Mouse (Mus musculus) forebrain, embryonic 11.5 days (tissue): Measurements from ENCODE around the gene Txlna. TPM values are rescaled to one million over a fixed set of nuclear protein-coding genes. Genes with fewer than 3 reads are reported as not detected.

ENCODE experiments used
- ATAC-seq: fragments of 200-750 bp; cut with Nextera tagmentation; replicated peaks from 2 replicates; pipeline ENCODE4 v1.8.0; 2017; ENCODE audit warnings: moderate TSS enrichment; ENCODE audit not compliant: low FRiP score
- DNase-seq: peaks from one replicate; pipeline ENCODE4 v3.0.0-alpha.2; 2017; ENCODE audit warnings: low spot score
- H3K27ac ChIP-seq: fragments of 300-500 bp; sonication (generic); 2 replicates; pipeline ENCODE4 v1.5.1; 2014; ENCODE audit warnings: low read depth, low read length
- H3K27me3 ChIP-seq: fragments of 300-500 bp; sonication (generic); 2 replicates; pipeline ENCODE4 v1.6.1; 2014; ENCODE audit warnings: mild to moderate bottlenecking, low read length, mixed read lengths; ENCODE audit not compliant: control insufficient read depth, insufficient read depth
- H3K36me3 ChIP-seq: fragments of 300-500 bp; sonication (generic); 2 replicates; pipeline ENCODE4 v1.6.1; 2014; ENCODE audit warnings: mild to moderate bottlenecking, low read length, moderate library complexity, mixed read lengths; ENCODE audit not compliant: control insufficient read depth, insufficient read depth
- H3K4me1 ChIP-seq: fragments of 300-500 bp; sonication (generic); replicated peaks from 2 replicates; pipeline ENCODE4 v1.6.1; 2014; ENCODE audit warnings: low read length, mixed read lengths; ENCODE audit not compliant: control insufficient read depth, insufficient read depth
- H3K4me2 ChIP-seq: fragments of 300-500 bp; sonication (generic); 2 replicates; pipeline ENCODE4 v1.6.1; 2014; ENCODE audit warnings: low read depth, mild to moderate bottlenecking, low read length, moderate library complexity, mixed read lengths; ENCODE audit not compliant: severe bottlenecking
- H3K4me3 ChIP-seq: fragments of 300-500 bp; sonication (generic); 2 replicates; pipeline ENCODE4 v1.5.1; 2014; ENCODE audit warnings: low read depth, low read length
- H3K9ac ChIP-seq: fragments of 300-500 bp; sonication (generic); 2 replicates; pipeline ENCODE4 v1.6.1; 2014; ENCODE audit warnings: low read length
- H3K9me3 ChIP-seq: fragments of 300-500 bp; sonication (generic); 2 replicates; pipeline ENCODE4 v1.6.1; 2016; ENCODE audit warnings: low read length, mixed read lengths; ENCODE audit not compliant: control insufficient read depth
- WGBS: fragments of 180-500 bp; shearing (Covaris S2); extraction: QIAGEN DNeasy Blood & Tissue Kit; methylation state at CpG from one replicate; pipeline ENCODE4 v1.1.7; 2014; 5-methylcytosine and 5-hydroxymethylcytosine counted together
- polyA plus RNA-seq: library from polyadenylated mRNA; unstranded; fragments of >200 nt; fragmentation: Nextera tagmentation; extraction: Ambion mirVana; gene quantifications from 2 replicates; pipeline ENCODE4 v1.2.1, GENCODE M21; 2014

Txlna gene
- polyA plus RNA-seq, 1 experiment from 2014 or later, result 115 TPM

- H3K9me3 ChIP-seq, result no peaks in the 10 kb centered on the region
- H3K9ac ChIP-seq, result no peak overlapping the region
- ATAC-seq (no peak), DNase-seq (no peak)
- H3K27ac ChIP-seq, result no peak overlapping the region
- H3K4me2 ChIP-seq, result no peak overlapping the region
- H3K4me3 ChIP-seq, result no peak overlapping the region
- WGBS, result 93% methylated on average over 3 of the region's 3 CpGs
- H3K36me3 ChIP-seq, result peaks cover 5% of the 10 kb centered on the region; the same call in 1 of the 2 replicates
- H3K27me3 ChIP-seq, result no peaks in the 10 kb centered on the region
- H3K4me1 ChIP-seq, result no peaks in the 10 kb centered on the region
These were observed 21.5 kb upstream of the Txlna start for GRCm38 (mm10) chr4:129662255-129662813.

GRCm38 (mm10) chr4:129661584-129661983 lies 20.7 kb upstream of the Txlna start:
- Histone ChIP-seq H3K27ac (no peak overlapping the region), H3K4me2 (no peak overlapping the region), H3K36me3 (peaks cover 5% of the 10 kb centered on the region; the same call in 1 of the 2 replicates), H3K4me3 (no peak overlapping the region), H3K4me1 (no peaks in the 10 kb centered on the region), H3K27me3 (no peaks in the 10 kb centered on the region), H3K9ac (no peak overlapping the region), H3K9me3 (no peaks in the 10 kb centered on the region)
- DNase-seq, result no peak
- no peak for ATAC-seq
- WGBS, result 92% methylated on average over 3 of the region's 3 CpGs

DNA sequence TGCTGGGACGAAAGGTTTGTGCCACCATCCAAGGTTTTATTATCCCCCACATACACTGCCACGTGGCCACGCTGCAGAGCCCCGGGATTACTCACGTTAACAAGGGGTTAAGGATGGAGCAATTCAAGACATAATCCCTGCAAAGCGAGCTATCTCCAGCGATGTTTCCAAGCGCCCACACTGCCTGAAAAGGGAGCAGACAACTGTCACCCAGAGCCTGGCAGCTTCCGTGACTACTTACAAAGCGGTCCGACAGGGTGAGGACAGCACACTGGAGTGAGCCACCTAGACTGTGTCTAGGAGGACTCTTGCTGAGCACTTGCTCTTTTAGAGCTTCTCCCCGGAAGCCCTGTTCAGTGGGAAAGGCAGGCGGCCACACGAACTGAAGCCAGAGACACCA lies 13.9 kb upstream of the Txlna start:
- no peak overlapping the region for H3K27ac ChIP-seq
- WGBS, result 90% methylated on average over 14 of the region's 14 CpGs

DNA sequence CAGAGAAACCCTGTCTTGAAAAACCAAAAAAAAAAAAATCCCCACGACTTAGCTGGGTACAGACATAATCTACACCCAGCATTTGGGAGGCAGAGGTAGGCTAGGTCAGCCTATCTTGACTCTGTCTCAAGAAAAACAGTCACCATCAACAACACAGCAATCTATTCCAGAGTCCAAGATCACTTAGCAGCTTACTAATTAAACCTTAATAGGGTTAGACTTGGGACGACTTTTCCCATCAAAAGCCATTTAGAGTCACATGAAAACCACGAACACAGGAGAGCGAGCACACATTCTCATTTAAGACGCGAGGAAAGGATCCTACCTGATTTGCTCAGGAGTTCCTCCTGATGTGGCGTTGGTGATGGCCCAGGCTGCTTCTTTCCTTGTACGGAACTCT lies 9.5 kb upstream of the Txlna start:
- H3K4me3 ChIP-seq, result no peak overlapping the region
- no peaks in the 10 kb centered on the region for H3K9me3 ChIP-seq
- no peak overlapping the region for H3K27ac ChIP-seq
- H3K36me3 ChIP-seq, result peaks cover 15% of the 10 kb centered on the region; the same call in 1 of the 2 replicates
- H3K4me2 ChIP-seq, result no peak overlapping the region
- no peak for DNase-seq
- no peaks in the 10 kb centered on the region for H3K4me1 ChIP-seq
- ATAC-seq, result no peak
- no peak overlapping the region for H3K9ac ChIP-seq
- H3K27me3 ChIP-seq, result no peaks in the 10 kb centered on the region
- WGBS, result 92% methylated on average over 8 of the region's 8 CpGs

More for the DNA sequence above, 13.9 kb upstream of the Txlna start:
- Histone ChIP-seq H3K4me2 (no peak overlapping the region), H3K9ac (no peak overlapping the region), H3K36me3 (peaks cover 13% of the 10 kb centered on the region; the same call in 1 of the 2 replicates), H3K9me3 (no peaks in the 10 kb centered on the region), H3K27me3 (no peaks in the 10 kb centered on the region), H3K4me3 (no peak overlapping the region), H3K4me1 (no peaks in the 10 kb centered on the region)
- DNase-seq, result no peak
- ATAC-seq, result no peak

DNA sequence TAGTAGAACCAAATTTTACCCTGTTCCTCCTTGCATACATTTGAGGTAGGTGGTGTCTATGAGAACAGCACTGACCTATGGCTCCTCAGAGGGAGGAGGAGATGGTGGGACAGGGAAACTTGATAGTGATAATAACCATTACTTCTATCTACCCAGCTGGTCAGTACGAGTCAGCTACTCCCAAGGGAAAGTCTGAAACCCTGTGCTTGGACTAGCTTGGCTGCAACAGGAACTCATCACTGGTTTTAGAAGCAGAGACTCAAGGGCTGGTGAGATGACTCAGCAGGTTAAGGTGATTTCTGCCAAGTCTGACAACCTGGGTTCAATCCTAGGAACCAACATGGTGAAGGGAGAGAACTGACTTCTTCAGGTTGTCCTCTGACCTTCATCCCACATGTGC lies 7.8 kb upstream of the Txlna start:
- DNase-seq (no peak), ATAC-seq (no peak)
- Histone ChIP-seq H3K4me2 (no peak overlapping the region), H3K27ac (no peak overlapping the region), H3K4me3 (no peak overlapping the region), H3K36me3 (peaks cover 12% of the 10 kb centered on the region; the same call in 1 of the 2 replicates), H3K9ac (no peak overlapping the region), H3K4me1 (no peaks in the 10 kb centered on the region), H3K9me3 (no peaks in the 10 kb centered on the region), H3K27me3 (no peaks in the 10 kb centered on the region)
- WGBS, result 83% methylated on average over 1 of the region's 1 CpGs

DNA sequence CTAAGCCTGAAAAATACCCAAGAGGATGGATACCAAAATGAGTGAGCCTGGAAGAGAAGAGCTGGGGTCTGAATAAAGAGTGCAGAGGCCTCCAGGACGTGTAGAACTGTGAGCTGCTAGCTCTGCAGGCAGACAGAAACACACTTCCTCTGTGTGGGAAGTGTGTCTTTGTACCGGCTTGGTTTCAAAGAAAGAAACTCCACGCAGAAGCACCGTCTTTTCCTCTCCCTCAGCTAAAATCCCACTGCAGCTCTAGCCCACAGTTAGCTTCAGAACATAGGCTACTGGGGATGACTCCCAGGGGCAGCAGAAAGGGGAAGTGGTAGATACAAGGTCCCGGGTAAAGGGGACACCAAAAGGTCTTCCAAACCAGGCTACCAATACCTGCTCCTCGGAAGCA lies 4.3 kb upstream of the Txlna start:
- no peak overlapping the region for H3K4me2 ChIP-seq
- H3K36me3 ChIP-seq, result peaks cover 6% of the 10 kb centered on the region; the same call in 1 of the 2 replicates
- H3K27me3 ChIP-seq, result no peaks in the 10 kb centered on the region
- no peak overlapping the region for H3K4me3 ChIP-seq
- H3K9me3 ChIP-seq, result no peaks in the 10 kb centered on the region
- no peak overlapping the region for H3K9ac ChIP-seq
- H3K4me1 ChIP-seq, result no peaks in the 10 kb centered on the region
- H3K27ac ChIP-seq, result no peak overlapping the region
- DNase-seq, result no peak
- ATAC-seq, result no peak
- 91% methylated on average over 6 of the region's 6 CpGs for WGBS

GRCm38 (mm10) chr4:129641756-129642155 lies 891 bp upstream of the Txlna start:
- Histone ChIP-seq H3K36me3 (peaks cover 11% of the 10 kb centered on the region; the same call in 1 of the 2 replicates), H3K4me1 (peaks cover 5% of the 10 kb centered on the region; the same call in 1 of the 2 replicates), H3K27me3 (no peaks in the 10 kb centered on the region), H3K9me3 (no peaks in the 10 kb centered on the region), H3K27ac (no peak overlapping the region), H3K4me3 (no peak overlapping the region), H3K4me2 (peak overlapping the region; percentile 15; the same call in 1 of the 2 replicates), H3K9ac (no peak overlapping the region)
- DNase-seq (no peak), ATAC-seq (no peak)
- WGBS, result 54% methylated on average over 5 of the region's 5 CpGs

GRCm38 (mm10) chr4:129640101-129640637 lies 696 bp downstream of the Txlna start:
- Histone ChIP-seq H3K27me3 (no peaks in the 10 kb centered on the region), H3K36me3 (peaks cover 18% of the 10 kb centered on the region; the same call in 1 of the 2 replicates), H3K4me2 (peak overlapping the region; percentile 84), H3K9me3 (no peaks in the 10 kb centered on the region), H3K4me1 (peaks cover 5% of the 10 kb centered on the region; the same call in 1 of the 2 replicates), H3K9ac (peak overlapping the region; percentile 78), H3K4me3 (peak overlapping the region; percentile 58), H3K27ac (peak overlapping the region; percentile 89; the same call in 1 of the 2 replicates)
- WGBS, result 9% methylated on average over 17 of the region's 17 CpGs
- no peak for ATAC-seq
- peak; percentile 72 for DNase-seq

DNA sequence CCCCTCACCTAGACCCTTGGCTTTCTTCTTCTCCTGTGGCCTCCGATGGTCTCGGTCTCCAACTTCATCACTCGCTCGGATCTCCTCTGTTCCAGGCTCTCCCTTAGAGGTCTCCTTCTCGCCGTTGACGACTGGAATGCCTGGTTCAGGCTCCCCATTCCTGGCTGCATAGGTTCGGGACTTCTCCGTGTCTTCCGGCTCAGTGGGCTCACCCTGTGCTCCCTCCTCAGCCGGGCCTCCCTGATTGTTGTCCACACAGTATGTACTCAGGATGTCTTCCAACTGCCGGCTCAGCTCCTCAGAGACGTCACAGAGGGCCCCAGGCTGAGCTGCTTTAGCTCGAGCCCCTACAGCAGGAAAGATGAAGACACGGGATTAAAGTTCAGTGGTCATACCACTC lies 1.6 kb downstream of the Txlna start:
- DNase-seq (no peak), ATAC-seq (no peak)
- Histone ChIP-seq H3K4me2 (peak overlapping the region; percentile 84; the same call in 1 of the 2 replicates), H3K9me3 (no peaks in the 10 kb centered on the region), H3K27ac (no peak overlapping the region), H3K9ac (no peak overlapping the region), H3K36me3 (peaks cover 18% of the 10 kb centered on the region; the same call in 1 of the 2 replicates), H3K4me1 (peaks cover 5% of the 10 kb centered on the region; the same call in 1 of the 2 replicates), H3K4me3 (no peak overlapping the region), H3K27me3 (no peaks in the 10 kb centered on the region)
- 91% methylated on average over 15 of the region's 15 CpGs for WGBS
